Mouse (Mus musculus) brain, embryonic 14.5 days (tissue): ENCODE data around the gene Myh6.
"Not testable (repeated sequence)": the region's sequence is repeated elsewhere in the genome, so short reads cannot be mapped to it uniquely, and the experiment has no call there.

Experiments
- CTCF ChIP-seq: fragments of 200-500 bp; IDR thresholded peaks from 2 replicates; pipeline ENCODE4 v1.5.1; 2012; ENCODE audit warnings: inconsistent platforms, mild to moderate bottlenecking, moderate library complexity, borderline replicate concordance; ENCODE audit not compliant: insufficient read depth, insufficient read length; ENCODE audit errors: extremely low read depth
- POLR2A ChIP-seq: fragments of 200-500 bp; IDR thresholded peaks from 2 replicates; pipeline ENCODE4 v1.6.1; 2012; ENCODE audit warnings: mild to moderate bottlenecking, inconsistent platforms, borderline replicate concordance; ENCODE audit not compliant: poor library complexity, insufficient read depth, insufficient read length, severe bottlenecking; ENCODE audit errors: extremely low read depth

DNA sequence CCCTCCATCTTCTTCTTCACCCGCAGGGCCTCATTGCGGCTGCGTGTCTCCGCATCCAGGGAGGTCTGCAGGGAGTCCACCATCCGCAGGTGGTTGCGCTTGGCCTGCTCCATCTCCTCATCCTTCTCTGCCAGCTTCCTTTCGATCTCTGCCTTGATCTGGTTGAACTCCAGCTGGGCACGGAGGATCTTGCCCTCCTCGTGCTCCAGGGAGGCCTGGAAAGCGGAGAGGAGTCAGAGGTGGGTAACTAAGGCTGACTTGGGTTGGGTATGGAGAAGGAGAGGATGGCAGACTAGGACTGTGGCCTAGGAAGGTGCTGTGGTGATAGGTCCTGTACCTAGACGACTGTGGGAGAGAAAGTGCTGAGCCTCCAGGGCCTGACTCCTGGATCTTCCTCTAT lies 19.7 kb downstream of the Myh6 start:
- TF ChIP-seq POLR2A, CTCF: not testable (repeated sequence)
